Mouse (Mus musculus): Measurements from ENCODE around the gene Pparg. TPM values are rescaled to one million over a fixed set of nuclear protein-coding genes. Genes with fewer than 3 reads are reported as not detected.

The Pparg gene
- polyA plus RNA-seq, 1 experiment from 2014 or later = 0.65 TPM

- Histone ChIP-seq H3K27ac (no peak overlapping the region), H3K9ac (replicated peaks) (no peak overlapping the region), H3K36me3 (no peaks in the 10 kb centered on the region), H3K4me2 (no peak overlapping the region), H3K4me3 (replicated peaks) (no peak overlapping the region), H3K4me1 (replicated peaks) (no peaks in the 10 kb centered on the region), H3K9me3 (no peaks in the 10 kb centered on the region), H3K27me3 (no peaks in the 10 kb centered on the region)
- no peak for ATAC-seq (ENCODE audit: insufficient number of reproducible peaks, insufficient read depth, low FRiP score, low TSS enrichment, low read depth)
These were observed 133.1 kb downstream of the Pparg start for GRCm38 (mm10) chr6:115493824-115494223.

GRCm38 (mm10) chr6:115499540-115499939 lies 138.8 kb downstream of the Pparg start:
- no peak overlapping the region for H3K4me2 ChIP-seq
- no peak overlapping the region for H3K27ac ChIP-seq
- H3K4me3 ChIP-seq (replicated peaks) = no peak overlapping the region
- H3K36me3 ChIP-seq = no peaks in the 10 kb centered on the region
- no peak for ATAC-seq (ENCODE audit: insufficient number of reproducible peaks, insufficient read depth, low FRiP score, low TSS enrichment, low read depth)
- no peaks in the 10 kb centered on the region for H3K9me3 ChIP-seq
- H3K4me1 ChIP-seq (replicated peaks) = no peaks in the 10 kb centered on the region
- H3K27me3 ChIP-seq = no peaks in the 10 kb centered on the region
- no peak overlapping the region; the same call in 1 of the 2 replicates for H3K9ac ChIP-seq (replicated peaks)
- WGBS = 65% methylated on average over 14 of the region's 14 CpGs

GRCm38 (mm10) chr6:115500234-115500633 lies 139.5 kb downstream of the Pparg start:
- H3K4me3 ChIP-seq (replicated peaks) = no peak overlapping the region
- H3K4me1 ChIP-seq (replicated peaks) = no peaks in the 10 kb centered on the region
- H3K27me3 ChIP-seq = no peaks in the 10 kb centered on the region
- no peak for ATAC-seq (ENCODE audit: insufficient number of reproducible peaks, insufficient read depth, low FRiP score, low TSS enrichment, low read depth)
- H3K36me3 ChIP-seq = no peaks in the 10 kb centered on the region
- H3K27ac ChIP-seq = no peak overlapping the region
- H3K9me3 ChIP-seq = no peaks in the 10 kb centered on the region
- H3K4me2 ChIP-seq = no peak overlapping the region
- H3K9ac ChIP-seq (replicated peaks) = no peak overlapping the region
- 84% methylated on average over 10 of the region's 10 CpGs for WGBS

- Histone ChIP-seq H3K9me3 (no peaks in the 10 kb centered on the region), H3K4me2 (no peak overlapping the region), H3K27ac (no peak overlapping the region), H3K9ac (replicated peaks) (no peak overlapping the region; the same call in 1 of the 2 replicates), H3K4me3 (replicated peaks) (no peak overlapping the region), H3K4me1 (replicated peaks) (no peaks in the 10 kb centered on the region), H3K36me3 (no peaks in the 10 kb centered on the region), H3K27me3 (no peaks in the 10 kb centered on the region)
- ATAC-seq (ENCODE audit: insufficient number of reproducible peaks, insufficient read depth, low FRiP score, low TSS enrichment, low read depth) = no peak
- 68% methylated on average over 3 of the region's 3 CpGs for WGBS
These were observed 140.4 kb downstream of the Pparg start for GRCm38 (mm10) chr6:115501131-115501530.

- H3K27me3 ChIP-seq = no peaks in the 10 kb centered on the region
- H3K27ac ChIP-seq = no peak overlapping the region
- no peak overlapping the region for H3K4me2 ChIP-seq
- no peaks in the 10 kb centered on the region for H3K4me1 ChIP-seq (replicated peaks)
- no peak overlapping the region for H3K4me3 ChIP-seq (replicated peaks)
- 93% methylated on average over 4 of the region's 4 CpGs for WGBS
- ATAC-seq (ENCODE audit: insufficient number of reproducible peaks, insufficient read depth, low FRiP score, low TSS enrichment, low read depth) = no peak
- H3K9ac ChIP-seq (replicated peaks) = no peak overlapping the region
- H3K36me3 ChIP-seq = no peaks in the 10 kb centered on the region
- H3K9me3 ChIP-seq = no peaks in the 10 kb centered on the region
These were observed 142.3 kb downstream of the Pparg start for GRCm38 (mm10) chr6:115503038-115503437.

GRCm38 (mm10) chr6:115503549-115504159 lies 142.9 kb downstream of the Pparg start:
- Histone ChIP-seq H3K27me3 (no peaks in the 10 kb centered on the region), H3K27ac (no peak overlapping the region), H3K4me2 (no peak overlapping the region), H3K9me3 (no peaks in the 10 kb centered on the region), H3K9ac (replicated peaks) (no peak overlapping the region), H3K4me3 (replicated peaks) (no peak overlapping the region), H3K36me3 (no peaks in the 10 kb centered on the region), H3K4me1 (replicated peaks) (no peaks in the 10 kb centered on the region)
- WGBS = 81% methylated on average over 10 of the region's 10 CpGs
- no peak for ATAC-seq (ENCODE audit: insufficient number of reproducible peaks, insufficient read depth, low FRiP score, low TSS enrichment, low read depth)

GRCm38 (mm10) chr6:115504160-115504558 lies 143.4 kb downstream of the Pparg start:
- 81% methylated on average over 3 of the region's 3 CpGs for WGBS
- Histone ChIP-seq H3K4me2 (no peak overlapping the region), H3K9ac (replicated peaks) (no peak overlapping the region), H3K4me1 (replicated peaks) (no peaks in the 10 kb centered on the region), H3K4me3 (replicated peaks) (no peak overlapping the region), H3K9me3 (no peaks in the 10 kb centered on the region), H3K36me3 (no peaks in the 10 kb centered on the region), H3K27ac (no peak overlapping the region), H3K27me3 (no peaks in the 10 kb centered on the region)
- no peak for ATAC-seq (ENCODE audit: insufficient number of reproducible peaks, insufficient read depth, low FRiP score, low TSS enrichment, low read depth)

GRCm38 (mm10) chr6:115504915-115505314 lies 144.2 kb downstream of the Pparg start:
- H3K4me2 ChIP-seq = no peak overlapping the region
- H3K27me3 ChIP-seq = no peaks in the 10 kb centered on the region
- no peaks in the 10 kb centered on the region for H3K9me3 ChIP-seq
- no peak for ATAC-seq (ENCODE audit: insufficient number of reproducible peaks, insufficient read depth, low FRiP score, low TSS enrichment, low read depth)
- H3K27ac ChIP-seq = no peak overlapping the region
- no peak overlapping the region for H3K4me3 ChIP-seq (replicated peaks)
- no peak overlapping the region for H3K9ac ChIP-seq (replicated peaks)
- WGBS = 87% methylated on average over 5 of the region's 5 CpGs
- H3K36me3 ChIP-seq = no peaks in the 10 kb centered on the region
- H3K4me1 ChIP-seq (replicated peaks) = no peaks in the 10 kb centered on the region

GRCm38 (mm10) chr6:115506425-115506824 lies 145.7 kb downstream of the Pparg start:
- Histone ChIP-seq H3K4me1 (replicated peaks) (no peaks in the 10 kb centered on the region), H3K27ac (no peak overlapping the region), H3K36me3 (no peaks in the 10 kb centered on the region), H3K27me3 (no peaks in the 10 kb centered on the region), H3K4me2 (no peak overlapping the region), H3K9me3 (no peaks in the 10 kb centered on the region), H3K9ac (replicated peaks) (no peak overlapping the region), H3K4me3 (replicated peaks) (no peak overlapping the region)
- 76% methylated on average over 1 of the region's 1 CpGs for WGBS
- no peak for ATAC-seq (ENCODE audit: insufficient number of reproducible peaks, insufficient read depth, low FRiP score, low TSS enrichment, low read depth)

- no peaks in the 10 kb centered on the region for H3K4me1 ChIP-seq (replicated peaks)
- no peaks in the 10 kb centered on the region for H3K36me3 ChIP-seq
- H3K27ac ChIP-seq = no peak overlapping the region
- H3K4me2 ChIP-seq = no peak overlapping the region
- ATAC-seq (ENCODE audit: insufficient number of reproducible peaks, insufficient read depth, low FRiP score, low TSS enrichment, low read depth) = no peak
- H3K27me3 ChIP-seq = no peaks in the 10 kb centered on the region
- 90% methylated on average over 3 of the region's 3 CpGs for WGBS
- no peaks in the 10 kb centered on the region for H3K9me3 ChIP-seq
- H3K9ac ChIP-seq (replicated peaks) = no peak overlapping the region
- no peak overlapping the region for H3K4me3 ChIP-seq (replicated peaks)
These were observed 150.7 kb downstream of the Pparg start for GRCm38 (mm10) chr6:115511447-115511846.

GRCm38 (mm10) chr6:115513207-115513606 lies 152.5 kb downstream of the Pparg start:
- H3K27me3 ChIP-seq = no peaks in the 10 kb centered on the region
- WGBS = 92% methylated on average over 4 of the region's 4 CpGs
- ATAC-seq (ENCODE audit: insufficient number of reproducible peaks, insufficient read depth, low FRiP score, low TSS enrichment, low read depth) = no peak

GRCm38 (mm10) chr6:115517904-115518303 lies 157.2 kb downstream of the Pparg start:
- no peak for ATAC-seq (ENCODE audit: insufficient number of reproducible peaks, insufficient read depth, low FRiP score, low TSS enrichment, low read depth)
- H3K27me3 ChIP-seq = no peaks in the 10 kb centered on the region

More at GRCm38 (mm10) chr6:115513207-115513606, 152.5 kb downstream of the Pparg start:
- H3K4me2 ChIP-seq = no peak overlapping the region
- no peaks in the 10 kb centered on the region for H3K36me3 ChIP-seq
- H3K27ac ChIP-seq = no peak overlapping the region
- no peak overlapping the region for H3K9ac ChIP-seq (replicated peaks)
- no peak overlapping the region for H3K4me3 ChIP-seq (replicated peaks)
- H3K9me3 ChIP-seq = no peaks in the 10 kb centered on the region
- no peaks in the 10 kb centered on the region for H3K4me1 ChIP-seq (replicated peaks)

More at GRCm38 (mm10) chr6:115517904-115518303, 157.2 kb downstream of the Pparg start:
- Histone ChIP-seq H3K9me3 (no peaks in the 10 kb centered on the region), H3K9ac (replicated peaks) (no peak overlapping the region), H3K27ac (no peak overlapping the region), H3K36me3 (no peaks in the 10 kb centered on the region), H3K4me3 (replicated peaks) (no peak overlapping the region), H3K4me2 (no peak overlapping the region), H3K4me1 (replicated peaks) (no peaks in the 10 kb centered on the region)
- WGBS = 69% methylated on average over 4 of the region's 4 CpGs
